Mouse (Mus musculus) left cerebral cortex, adult 6 months (tissue): ENCODE results near the gene Fancm. TPM values are rescaled to one million over a fixed set of nuclear protein-coding genes. Genes with fewer than 3 reads are reported as not detected.

Experiments
- long read RNA-seq, 2 experiments: library from polyadenylated mRNA; unstranded; transcript quantifications; one replicate each; pipeline ENCODE4 v2.0.0; 2019 to 2020
- polyA plus RNA-seq: library from polyadenylated mRNA; unstranded; fragments of <200 nt; fragmentation: Nextera tagmentation; gene quantifications from 2 replicates; pipeline ENCODE4 v1.2.3, GENCODE M21; 2021

The Fancm gene
- polyA plus RNA-seq = 2.2 and 3.4 TPM in 2 replicates
- long read RNA-seq, experiment 1, full-length matches to known transcripts = 3 of 14 reads
- long read RNA-seq, experiment 1, partial matches to known transcripts = 8 of 14 reads
- long read RNA-seq, experiment 1, other reads (novel, unspliced or antisense) = 3 of 14 reads
- long read RNA-seq, experiment 2, full-length matches to known transcripts = 4 of 6 reads
- long read RNA-seq, experiment 2, partial matches to known transcripts = 2 of 6 reads
- long read RNA-seq, experiment 2, other reads (novel, unspliced or antisense) = 0 of 6 reads

GRCm38 (mm10) chr12:65075085-65075732 is at the start of gene Fancm:
Gene Fancm (plus strand): TSS chr12:65075603.

DNA sequence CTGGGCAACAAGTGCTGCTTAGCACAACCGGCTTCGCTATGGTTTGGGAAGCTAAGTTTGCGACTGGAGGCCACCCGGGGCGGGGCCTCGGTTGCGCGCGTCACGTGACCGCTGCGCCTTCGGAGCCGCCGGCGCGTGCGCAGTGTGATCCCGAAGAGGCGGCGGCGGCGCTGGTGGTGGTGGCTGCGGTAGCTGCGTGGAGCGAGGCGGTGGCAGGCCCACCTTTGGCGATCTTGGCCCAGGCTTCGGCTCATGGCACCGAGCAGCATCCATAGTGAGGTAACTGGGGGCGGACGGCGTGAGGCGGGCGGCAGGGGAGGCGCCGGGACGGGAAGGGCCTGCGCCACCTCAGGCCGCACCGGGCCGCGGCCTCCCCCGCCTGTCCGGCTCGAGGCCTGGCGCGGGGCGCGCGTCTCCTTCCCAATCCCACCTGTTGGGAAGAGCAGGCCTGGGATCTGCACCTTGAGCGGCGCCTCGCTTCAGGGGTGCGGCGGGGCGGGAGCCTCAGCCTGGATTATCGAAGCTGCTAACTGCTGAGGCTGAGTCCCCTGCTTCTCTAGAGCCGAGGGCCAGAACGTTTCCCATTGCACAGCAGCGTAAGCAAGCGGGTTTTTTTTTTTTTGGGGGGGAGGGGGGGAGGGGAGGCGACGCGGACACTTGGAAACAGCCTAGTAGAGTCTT is 39.1 kb upstream of the Fancm start, which contains the start of gene Prpf39:
Gene Prpf39, plus strand, starts transcription at position 144 of the 681 bp plus-strand sequence.

DNA sequence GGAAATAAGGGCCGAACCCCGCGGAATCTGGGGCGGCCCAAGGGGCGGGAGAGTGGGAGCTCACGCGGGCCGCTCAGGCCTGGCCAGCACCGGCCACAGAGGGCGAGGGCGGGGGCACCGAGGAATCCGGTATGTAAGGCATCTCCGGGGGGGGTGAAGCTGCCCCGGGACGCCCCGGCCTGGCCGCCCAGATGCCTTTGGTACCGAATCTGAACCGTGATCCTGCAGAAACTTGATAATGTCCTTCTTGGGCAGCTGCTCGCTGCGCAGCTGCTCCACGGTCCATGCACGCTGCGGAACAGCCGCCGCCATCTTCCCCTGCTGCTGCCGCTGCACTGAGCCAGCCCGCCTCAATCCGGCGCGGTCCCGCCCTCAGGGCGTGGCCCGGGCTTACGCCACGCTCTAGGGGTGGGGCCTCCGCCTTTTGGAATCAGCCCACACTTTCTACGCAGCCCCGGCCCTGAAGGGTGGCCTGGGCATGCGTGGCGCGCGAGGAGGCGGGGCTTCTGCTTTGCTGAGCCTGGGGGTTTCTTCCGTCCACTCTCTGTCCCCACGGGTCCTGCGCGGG is 1.7 kb upstream of the Fancm start, which contains the start of gene Fkbp3:
Gene Fkbp3, minus strand, starts transcription at position 397 of the 568 bp plus-strand sequence.

GRCm38 (mm10) chr12:65172021-65172951 is 96.9 kb downstream of the Fancm start, which contains the start of gene Mis18bp1:
Gene Mis18bp1 (minus strand): TSS chr12:65172604.

Other genes starting within 250 kb of the Fancm start
- 0.50 and 1.8 TPM in 2 replicates for gene Gm527, start 157.7 kb upstream of the Fancm start, polyA plus RNA-seq
- 4.4 and 5.8 TPM in 2 replicates for gene Klhl28, start 110.1 kb upstream of the Fancm start, polyA plus RNA-seq
- 9.5 and 11.6 TPM in 2 replicates for gene Togaram1, start 109.8 kb upstream of the Fancm start, polyA plus RNA-seq
- 6.8 and 8.8 TPM in 2 replicates for gene Prpf39, start 39.3 kb upstream of the Fancm start, polyA plus RNA-seq
- gene Fkbp3, start 1.6 kb upstream of the Fancm start, polyA plus RNA-seq = 588 and 750 TPM in 2 replicates
- 0.19 and 0.33 TPM in 2 replicates for gene Mis18bp1, start 97.0 kb downstream of the Fancm start, polyA plus RNA-seq
- gene Wdr20rt, start 149.9 kb downstream of the Fancm start, polyA plus RNA-seq = not detected in 2 replicates